Mouse (Mus musculus) limb, embryonic 14.5 days (tissue): ENCODE data around the gene Skor1. TPM values are rescaled to one million over a fixed set of nuclear protein-coding genes. Genes with fewer than 3 reads are reported as not detected.

Source experiments
- ATAC-seq: fragments of 200-750 bp; cut with Nextera tagmentation; 2 replicates; pipeline ENCODE4 v1.8.0; 2017; ENCODE audit warnings: low read depth, moderate number of reproducible peaks, moderate TSS enrichment; ENCODE audit not compliant: low FRiP score
- DNase-seq: peaks from one replicate; pipeline ENCODE4 v3.0.0-alpha.2; 2015; ENCODE audit warnings: low spot score
- H3K27ac ChIP-seq: fragments of 300-500 bp; sonication (generic); replicated peaks from 2 replicates; pipeline ENCODE4 v1.5.1; 2014; ENCODE audit warnings: low read depth, mild to moderate bottlenecking, low read length, moderate library complexity, mixed read lengths
- H3K27me3 ChIP-seq: fragments of 300-500 bp; sonication (generic); 2 replicates; pipeline ENCODE4 v1.6.1; 2014; ENCODE audit warnings: low read length, mixed read lengths; ENCODE audit not compliant: control insufficient read depth, insufficient read depth
- H3K36me3 ChIP-seq: fragments of 300-500 bp; sonication (generic); 2 replicates; pipeline ENCODE4 v1.6.1; 2014; ENCODE audit warnings: mild to moderate bottlenecking, low read length, moderate library complexity, mixed read lengths; ENCODE audit not compliant: control insufficient read depth, insufficient read depth
- H3K4me1 ChIP-seq: fragments of 300-500 bp; sonication (generic); 2 replicates; pipeline ENCODE4 v1.6.1; 2014; ENCODE audit warnings: antibody characterized with exemption, low read length, mixed read lengths; ENCODE audit not compliant: control insufficient read depth, insufficient read depth
- H3K4me2 ChIP-seq: fragments of 300-500 bp; sonication (generic); replicated peaks from 2 replicates; pipeline ENCODE4 v1.6.1; 2014; ENCODE audit warnings: low read depth, mild to moderate bottlenecking, low read length, moderate library complexity; ENCODE audit not compliant: severe bottlenecking
- H3K4me3 ChIP-seq: fragments of 300-500 bp; sonication (generic); replicated peaks from 2 replicates; pipeline ENCODE4 v1.5.1; 2014; ENCODE audit warnings: low read length
- H3K9ac ChIP-seq: fragments of 300-500 bp; sonication (generic); 2 replicates; pipeline ENCODE4 v1.6.1; 2014; ENCODE audit warnings: mild to moderate bottlenecking, low read depth, low read length, moderate library complexity; ENCODE audit not compliant: severe bottlenecking
- H3K9me3 ChIP-seq: fragments of 300-500 bp; sonication (generic); 2 replicates; pipeline ENCODE4 v1.6.1; 2016; ENCODE audit warnings: low read length; ENCODE audit not compliant: control insufficient read depth
- POLR2A ChIP-seq: fragments of 200-500 bp; IDR thresholded peaks from 2 replicates; pipeline ENCODE4 v1.8.0; 2012; ENCODE audit warnings: inconsistent platforms, mild to moderate bottlenecking, moderate library complexity, borderline replicate concordance; ENCODE audit not compliant: insufficient read depth, insufficient read length; ENCODE audit errors: extremely low read depth
- WGBS: fragments of 180-500 bp; shearing (Covaris S2); extraction: QIAGEN DNeasy Blood & Tissue Kit; methylation state at CpG from one replicate; pipeline ENCODE4 v1.1.7; 2014; 5-methylcytosine and 5-hydroxymethylcytosine counted together
- polyA plus RNA-seq, 2 experiments: library from polyadenylated mRNA; depleted of rRNA in 1 of 2; stranded (reverse) in 1 of 2; unstranded in 1 of 2; fragments of >200 nt; fragmentation: Nextera tagmentation in 1 of 2; extraction: Ambion mirVana in 1 of 2; gene quantifications; 2 replicates each; pipeline versions ENCODE4 v1.2.1 to v1.2.3; 2012 to 2014

The Skor1 gene
- polyA plus RNA-seq (2012; rRNA removed) = 0.11 and 0.24 TPM in 2 replicates
- polyA plus RNA-seq (2014; fragmentation: Nextera tagmentation; extraction: Ambion mirVana) = 0.08 TPM in 1 of 2 replicates, not detected in the other

DNA sequence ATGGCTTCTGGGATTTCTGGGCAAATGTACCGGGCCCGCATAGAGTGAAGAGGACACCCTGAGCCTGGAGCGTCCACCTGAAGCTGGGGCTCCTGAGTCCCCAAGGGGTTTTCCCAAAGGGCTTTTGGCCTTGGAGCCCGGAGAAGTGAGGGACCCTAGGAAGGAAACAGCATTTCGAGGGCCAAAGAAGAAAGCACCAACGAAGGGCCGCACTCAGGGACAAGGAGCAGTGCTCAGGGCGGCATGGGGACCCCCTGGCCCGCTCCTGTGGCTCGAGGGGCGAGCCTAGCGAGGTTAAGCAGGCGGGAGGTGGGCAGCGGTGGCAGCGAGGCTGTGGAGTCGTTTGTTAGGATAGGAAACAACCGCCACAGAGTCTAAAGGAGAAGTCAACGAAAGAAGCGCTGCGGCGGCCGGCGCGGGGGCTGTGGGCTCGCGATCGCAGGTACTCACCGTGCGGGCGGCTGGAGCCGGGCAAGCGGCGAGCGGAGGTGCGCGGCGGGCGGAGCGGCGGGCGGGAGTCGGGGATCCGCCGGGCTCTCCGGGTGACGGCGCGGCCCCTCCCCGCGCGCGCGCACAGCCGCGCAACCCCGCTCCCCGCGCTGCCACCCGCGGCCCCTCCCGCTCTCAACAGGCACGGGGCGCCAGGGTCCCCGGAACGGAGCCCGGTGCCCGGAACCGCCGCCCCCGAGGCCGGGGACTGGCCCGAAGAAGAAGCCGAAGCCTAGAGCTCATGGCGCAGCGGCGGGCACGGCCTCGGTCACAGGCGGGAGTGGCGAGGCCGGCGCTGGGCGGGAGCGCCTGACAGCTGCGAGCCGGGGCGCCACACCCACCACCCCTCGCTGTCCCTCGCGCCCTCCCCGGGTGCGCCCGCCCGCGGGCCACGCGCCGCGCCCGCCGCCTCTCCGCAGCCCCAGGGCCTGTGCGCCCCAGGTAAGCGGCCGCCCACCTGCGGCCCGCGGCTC, at the start of gene Skor1:
TSS of gene Skor1 (minus strand) at position 552 of the 962 bp plus-strand sequence.
- Histone ChIP-seq H3K27ac (no peak within 1 kb of the TSS), H3K36me3 (no peaks in the 10 kb centered on the region), H3K9ac (no peak within 1 kb of the TSS), H3K9me3 (no peaks in the 10 kb centered on the region), H3K4me1 (peaks cover 25% of the 10 kb centered on the region), H3K27me3 (peaks cover 100% of the 10 kb centered on the region), H3K4me3 (peak within 1 kb of the TSS; percentile 45), H3K4me2 (peak within 1 kb of the TSS; percentile 87)
- ATAC-seq (no peak), DNase-seq (no peak)
- no peak for TF ChIP-seq POLR2A
- 1% methylated on average over 28 of the region's 108 CpGs for WGBS

GRCm38 (mm10) chr9:63197252-63197651, 48.5 kb upstream of the Skor1 start:
- no peaks in the 10 kb centered on the region for H3K9me3 ChIP-seq
- H3K4me2 ChIP-seq = no peak overlapping the region
- H3K36me3 ChIP-seq = no peaks in the 10 kb centered on the region
- ATAC-seq (no peak), DNase-seq (no peak)
- H3K9ac ChIP-seq = no peak overlapping the region
- no peak overlapping the region for H3K27ac ChIP-seq
- peaks cover 28% of the 10 kb centered on the region for H3K4me1 ChIP-seq
- H3K27me3 ChIP-seq = no peaks in the 10 kb centered on the region
- TF ChIP-seq POLR2A = no peak
- H3K4me3 ChIP-seq = no peak overlapping the region
- 6% methylated on average over 8 of the region's 8 CpGs for WGBS

- Histone ChIP-seq H3K27ac (no peak overlapping the region), H3K4me1 (peaks cover 28% of the 10 kb centered on the region), H3K9me3 (no peaks in the 10 kb centered on the region), H3K4me3 (no peak overlapping the region), H3K27me3 (no peaks in the 10 kb centered on the region), H3K9ac (no peak overlapping the region), H3K36me3 (no peaks in the 10 kb centered on the region), H3K4me2 (no peak overlapping the region)
- 36% methylated on average over 8 of the region's 8 CpGs for WGBS
- DNase-seq (no peak), ATAC-seq (no peak)
- TF ChIP-seq POLR2A = no peak
Measured at GRCm38 (mm10) chr9:63196114-63196682, 47.4 kb upstream of the Skor1 start.

DNA sequence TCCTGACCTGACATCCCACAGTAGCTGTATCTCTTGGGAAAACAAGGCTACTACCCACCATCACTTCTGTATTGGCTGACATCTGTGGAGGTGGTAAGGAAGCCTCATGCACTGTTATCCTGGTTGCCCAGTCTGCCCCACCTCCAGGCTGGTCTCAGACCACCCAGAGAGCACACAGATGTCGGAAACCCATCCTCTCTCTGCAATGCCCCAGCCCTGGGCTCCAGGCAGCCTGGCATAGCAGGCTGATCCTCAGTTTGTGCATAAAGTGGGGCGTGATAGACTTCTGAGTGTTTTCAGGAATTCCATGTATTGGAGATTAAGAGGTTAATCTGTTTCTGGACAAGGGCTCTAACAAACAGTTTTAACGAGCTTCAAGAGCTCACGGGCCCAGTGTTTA, 46.8 kb upstream of the Skor1 start:
- no peak overlapping the region for H3K27ac ChIP-seq
- no peak for TF ChIP-seq POLR2A
- H3K4me2 ChIP-seq = no peak overlapping the region
- ATAC-seq = no peak
- H3K4me1 ChIP-seq = peaks cover 28% of the 10 kb centered on the region
- WGBS = 29% methylated on average over 4 of the region's 4 CpGs
- no peak for DNase-seq
- no peaks in the 10 kb centered on the region for H3K9me3 ChIP-seq
- H3K9ac ChIP-seq = peak overlapping the region; percentile 16; the same call in 1 of the 2 replicates
- H3K27me3 ChIP-seq = no peaks in the 10 kb centered on the region
- H3K4me3 ChIP-seq = no peak overlapping the region
- no peaks in the 10 kb centered on the region for H3K36me3 ChIP-seq

GRCm38 (mm10) chr9:63194791-63195190, 46.0 kb upstream of the Skor1 start:
- Histone ChIP-seq H3K9me3 (no peaks in the 10 kb centered on the region), H3K4me3 (no peak overlapping the region), H3K4me1 (peaks cover 28% of the 10 kb centered on the region), H3K27ac (no peak overlapping the region), H3K36me3 (no peaks in the 10 kb centered on the region), H3K9ac (no peak overlapping the region), H3K27me3 (no peaks in the 10 kb centered on the region), H3K4me2 (no peak overlapping the region)
- WGBS = 41% methylated on average over 9 of the region's 9 CpGs
- DNase-seq (no peak), ATAC-seq (0 out of 2 replicates have a peak, but pooled peaks have one; percentile 37)
- no peak for TF ChIP-seq POLR2A
